Mouse (Mus musculus) spleen, embryonic (tissue): ENCODE data around the gene Bhmt2.

Experiments used
- CTCF ChIA-PET: fragments of 350-600 bp; sonication (Branson Sonifier 250); formaldehyde crosslinking; loops from one replicate; lab custom pipeline; 2022; lab: Charles Lee

The Bhmt2 gene

GRCm38 (mm10) chr13:93674131-93674561 lies at the start of gene Bhmt2, which contains the start of gene Dmgdh:
Gene Bhmt2 (minus strand): TSS chr13:93674302.
Gene Dmgdh (plus strand): TSS chr13:93674433.
- CTCF ChIA-PET, result no interaction called here

DNA sequence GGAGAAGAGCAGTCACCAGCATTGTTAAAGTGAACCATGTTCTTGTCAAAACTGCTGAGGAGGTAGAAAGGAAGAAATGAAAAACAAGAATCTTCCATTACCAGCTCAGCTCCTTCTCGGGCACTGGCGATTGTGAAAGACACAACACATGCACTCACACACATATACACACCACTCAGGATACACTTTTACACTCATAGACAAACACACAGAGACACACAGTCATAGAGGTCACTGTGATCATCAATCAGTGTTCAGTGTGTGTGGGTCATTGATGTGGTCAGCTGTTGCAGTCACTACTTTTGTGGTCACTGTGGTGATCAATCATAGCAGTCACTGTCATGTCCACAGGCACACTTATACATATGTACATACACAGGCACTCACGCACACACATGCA lies 49.4 kb upstream of the Bhmt2 start:
- CTCF ChIA-PET, result no interaction called here

DNA sequence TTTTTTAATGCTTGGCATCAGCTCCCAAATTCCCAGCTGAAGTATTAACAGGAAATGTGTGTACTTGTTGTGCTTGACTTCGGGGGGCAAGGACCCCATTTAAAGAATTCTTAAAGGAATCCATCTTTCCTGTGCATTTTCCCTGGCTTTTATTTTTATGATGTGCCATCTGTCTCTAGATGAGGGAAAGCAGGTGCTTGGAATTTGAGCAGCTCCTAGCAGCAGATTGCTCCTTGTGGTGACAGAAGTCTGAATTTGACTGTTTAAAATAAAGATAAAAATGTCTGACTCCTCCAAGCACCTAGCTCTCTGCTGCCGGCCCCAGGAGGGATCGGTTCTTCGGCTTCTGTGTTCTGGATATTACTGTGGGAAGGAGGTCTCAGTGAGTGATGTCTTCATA lies 47.8 kb upstream of the Bhmt2 start:
- CTCF ChIA-PET, result no interaction called here

DNA sequence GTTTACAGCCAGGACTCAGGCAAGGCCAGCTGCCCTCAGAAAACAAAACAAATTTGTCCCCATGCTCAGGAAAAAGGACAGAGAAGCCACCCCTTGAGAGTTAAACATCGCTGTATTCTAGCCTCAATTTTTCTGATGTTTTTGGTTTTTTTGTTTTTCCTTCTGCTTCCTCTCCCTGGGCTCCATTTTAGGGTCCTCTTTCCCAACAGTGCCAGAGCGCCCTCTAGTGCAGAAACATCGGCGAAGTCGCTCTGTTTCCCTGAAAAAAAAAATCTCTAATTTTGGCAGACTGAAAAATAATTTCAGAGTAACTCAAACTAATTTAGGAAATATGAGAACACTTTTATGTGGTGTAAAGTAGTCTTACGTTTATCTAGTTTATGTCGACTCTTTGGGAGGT lies 44.8 kb upstream of the Bhmt2 start:
- CTCF ChIA-PET, result no interaction called here

DNA sequence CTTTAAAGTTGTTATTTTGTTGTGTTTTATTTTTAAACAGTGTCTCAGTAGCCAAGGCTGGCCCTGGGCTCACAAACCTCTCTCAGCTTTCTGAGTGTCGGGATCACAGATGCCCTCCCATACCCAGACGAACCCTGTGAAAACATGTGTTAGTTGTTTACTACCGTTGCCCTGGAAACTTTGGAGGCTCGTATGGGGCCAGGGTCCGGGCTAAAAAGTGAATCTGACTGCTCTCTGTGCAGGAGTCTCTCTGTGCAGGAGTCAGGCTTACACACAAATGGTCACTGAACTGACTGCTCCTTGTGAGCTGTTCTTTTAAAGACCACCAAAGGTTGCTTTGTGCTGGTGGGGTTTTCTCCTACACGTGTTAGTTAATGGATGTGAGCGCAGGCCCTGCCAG lies 43.0 kb upstream of the Bhmt2 start:
- CTCF ChIA-PET, result no interaction called here

- CTCF ChIA-PET, result no interaction called here
Observed at GRCm38 (mm10) chr13:93713826-93714225, 39.7 kb upstream of the Bhmt2 start.

DNA sequence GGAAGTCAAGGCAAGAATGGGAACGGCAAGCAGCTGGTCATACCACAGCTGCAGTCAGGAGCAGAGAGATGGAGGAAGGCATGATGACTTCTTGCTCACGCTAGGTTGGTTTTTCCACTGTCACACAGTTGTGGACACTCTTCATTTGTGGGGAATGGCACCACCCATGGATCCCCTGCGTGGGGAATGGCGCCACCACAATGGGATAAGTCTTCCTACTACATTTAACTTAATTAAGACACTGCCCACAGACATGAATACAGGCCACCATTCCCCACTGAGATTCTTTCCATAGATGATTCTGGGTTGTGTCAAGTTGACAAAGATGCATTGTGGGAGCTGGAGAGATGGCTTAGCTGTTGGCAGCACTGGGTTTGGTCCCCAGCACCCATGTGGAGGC lies 38.3 kb upstream of the Bhmt2 start:
- CTCF ChIA-PET, result no interaction called here

DNA sequence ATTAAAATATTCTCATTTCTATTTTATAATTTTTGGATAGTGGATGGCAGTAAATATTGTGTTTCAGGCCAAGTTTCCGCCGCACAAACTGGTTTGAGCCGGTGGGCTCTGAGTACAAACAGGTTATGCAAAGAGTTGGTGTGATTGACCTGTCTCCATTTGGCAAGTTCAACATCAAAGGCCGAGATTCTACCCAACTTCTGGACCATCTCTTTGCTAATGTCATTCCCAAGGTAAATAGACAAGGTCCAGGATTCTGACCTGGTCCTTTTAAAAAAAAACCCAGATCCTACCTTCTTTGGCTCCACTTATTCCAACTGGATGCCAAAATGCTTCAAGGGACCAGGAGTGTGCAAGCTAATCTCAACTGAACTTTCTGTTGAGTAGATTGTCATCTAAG lies 37.1 kb upstream of the Bhmt2 start:
- CTCF ChIA-PET, result interaction anchor here (0.9 kb wide), 1 partner anchor 1308 kb away, joined by 4 read pairs; no protein-coding TSS in a partner anchor

GRCm38 (mm10) chr13:93710325-93710724 lies 36.2 kb upstream of the Bhmt2 start:
- CTCF ChIA-PET, result no interaction called here

DNA sequence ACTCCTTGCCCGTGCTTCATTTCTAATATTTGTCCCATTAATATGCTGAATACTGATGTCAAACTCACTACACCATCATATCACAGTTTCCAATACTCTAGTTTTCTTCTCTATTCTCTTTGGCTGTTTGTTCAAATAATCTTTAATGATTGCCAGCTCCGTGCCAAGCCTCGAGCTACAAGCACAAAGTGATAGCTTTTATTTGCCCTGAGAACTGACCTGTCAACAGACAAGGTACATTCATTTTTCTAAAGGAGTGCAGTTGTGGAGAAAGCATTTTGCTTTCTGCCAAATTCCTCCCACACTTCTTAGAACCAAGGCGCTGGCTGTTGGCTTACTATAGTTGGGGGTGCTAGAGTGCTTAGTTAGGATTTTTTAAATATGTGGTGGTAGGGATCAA lies 33.2 kb upstream of the Bhmt2 start:
- CTCF ChIA-PET, result no interaction called here

- CTCF ChIA-PET, result no interaction called here
Observed at GRCm38 (mm10) chr13:93705697-93706096, 31.6 kb upstream of the Bhmt2 start.

- CTCF ChIA-PET, result no interaction called here
Observed at GRCm38 (mm10) chr13:93698866-93699265, 24.8 kb upstream of the Bhmt2 start.

DNA sequence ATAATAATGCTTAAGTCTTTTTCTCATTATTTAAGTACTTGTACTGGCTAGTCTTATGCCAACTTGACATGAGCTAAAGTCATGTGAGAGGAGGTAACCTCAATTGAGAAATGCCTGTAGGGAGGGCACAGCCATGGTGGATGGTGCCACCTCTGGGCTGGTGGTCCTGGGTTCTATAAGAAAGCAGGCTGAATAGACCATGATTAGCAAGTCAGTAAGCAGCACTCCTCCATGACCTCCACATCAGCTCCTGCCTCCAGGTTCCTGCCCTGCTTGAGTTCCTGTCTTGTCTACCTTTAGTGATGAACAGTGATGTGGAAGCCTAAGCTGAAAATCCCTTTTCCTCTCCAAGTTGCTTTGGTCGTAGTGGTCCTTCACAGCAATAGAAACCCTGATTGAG lies 16.7 kb upstream of the Bhmt2 start:
- CTCF ChIA-PET, result no interaction called here

- CTCF ChIA-PET, result no interaction called here
Observed at GRCm38 (mm10) chr13:93689566-93689965, 15.5 kb upstream of the Bhmt2 start.

GRCm38 (mm10) chr13:93687321-93687720 lies 13.2 kb upstream of the Bhmt2 start:
- CTCF ChIA-PET, result no interaction called here

GRCm38 (mm10) chr13:93685226-93685625 lies 11.1 kb upstream of the Bhmt2 start:
- CTCF ChIA-PET, result no interaction called here

DNA sequence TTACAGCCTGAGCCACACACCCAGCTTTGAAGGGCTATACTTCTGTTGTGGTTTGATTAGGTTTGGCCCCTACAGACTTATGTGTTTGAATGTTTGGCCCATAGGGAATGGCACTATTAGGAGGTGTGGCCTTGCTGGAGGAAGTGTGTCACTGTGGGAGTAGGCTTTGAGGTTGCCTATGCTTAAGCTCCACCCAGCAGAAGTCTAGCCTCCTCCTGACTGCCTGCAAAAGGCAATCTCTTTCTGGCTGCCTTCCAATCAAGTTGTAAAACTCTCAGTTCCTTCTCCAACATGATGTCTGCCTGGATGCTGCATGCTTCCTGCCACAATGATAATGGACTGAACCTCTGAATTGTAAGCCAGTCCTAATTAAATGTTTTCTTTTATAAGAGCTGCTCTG lies 9.2 kb upstream of the Bhmt2 start:
- CTCF ChIA-PET, result no interaction called here

GRCm38 (mm10) chr13:93676864-93677263 lies 2.8 kb upstream of the Bhmt2 start:
- CTCF ChIA-PET, result no interaction called here

DNA sequence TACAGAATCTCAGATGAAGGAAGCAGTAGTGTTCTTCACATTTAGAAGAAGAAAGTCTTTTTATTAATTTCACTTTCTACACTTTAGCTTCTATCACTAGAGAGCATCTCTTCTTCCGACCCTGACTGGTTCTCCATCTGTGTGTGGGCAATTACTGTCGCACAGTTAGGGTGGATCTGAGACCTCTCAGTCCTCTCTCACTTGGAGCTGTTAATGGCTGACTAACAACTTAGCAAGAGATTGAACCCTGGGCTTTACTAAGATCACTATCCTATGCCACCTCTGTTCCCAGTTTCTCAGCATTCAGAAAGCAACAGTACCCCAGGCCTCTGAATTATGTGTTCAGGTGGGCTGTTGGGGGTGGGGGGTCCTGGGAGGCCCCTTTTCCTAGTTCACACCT lies 806 bp downstream of the Bhmt2 start:
- CTCF ChIA-PET, result no interaction called here

GRCm38 (mm10) chr13:93672371-93672770 lies 1.7 kb downstream of the Bhmt2 start:
- CTCF ChIA-PET, result no interaction called here

DNA sequence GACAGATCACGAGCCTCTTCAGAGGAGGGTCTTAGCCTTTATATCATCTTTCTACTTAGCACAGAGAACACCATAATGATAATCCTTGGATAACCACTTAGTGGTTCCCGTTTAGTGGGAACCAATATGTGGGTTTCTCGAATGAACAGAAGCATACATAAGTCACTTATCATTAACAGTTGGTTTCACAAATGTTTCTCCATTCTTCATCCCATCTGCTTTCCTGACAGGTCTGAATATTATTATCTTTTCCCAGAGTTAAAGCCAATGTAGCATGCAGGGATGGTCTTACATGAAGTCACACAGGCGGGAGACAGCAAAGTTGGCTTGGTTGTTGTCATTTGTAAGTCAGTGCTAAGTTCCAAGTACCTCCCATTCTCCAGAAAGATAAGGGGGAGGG lies 6.5 kb downstream of the Bhmt2 start:
- CTCF ChIA-PET, result no interaction called here

DNA sequence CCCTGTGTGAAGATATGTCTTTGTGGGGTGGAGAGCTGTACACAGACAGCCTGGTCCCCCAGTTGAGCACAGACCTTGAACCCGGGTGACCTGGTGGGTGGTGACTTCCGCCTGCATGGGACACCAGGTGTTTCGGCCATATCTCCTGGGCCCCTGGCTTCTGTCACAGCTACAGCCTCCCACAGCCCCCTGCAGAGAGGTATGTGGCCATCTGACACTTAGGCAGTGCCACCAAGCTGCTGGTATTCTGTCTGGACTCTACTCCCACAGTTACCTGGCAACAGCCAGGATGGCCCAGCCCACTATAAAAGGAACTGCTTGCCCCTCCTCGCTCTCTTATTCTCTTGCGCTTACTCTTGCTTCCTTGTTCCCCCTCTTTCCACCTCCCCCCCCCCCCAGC lies 16.2 kb downstream of the Bhmt2 start:
- CTCF ChIA-PET, result no interaction called here

GRCm38 (mm10) chr13:93653382-93653781 lies 20.7 kb downstream of the Bhmt2 start:
- CTCF ChIA-PET, result no interaction called here

GRCm38 (mm10) chr13:93648387-93649130 lies 25.5 kb downstream of the Bhmt2 start:
- CTCF ChIA-PET, result no interaction called here
